Mouse (Mus musculus) embryonic facial prominence, embryonic 15.5 days (tissue): ENCODE measurements around the gene Ttc41. TPM values are rescaled to one million over a fixed set of nuclear protein-coding genes. Genes with fewer than 3 reads are reported as not detected.
A peak's percentile ranks its signal among the peaks of the same experiment; 100 is the strongest.

Experiments
- ATAC-seq: fragments of 200-750 bp; cut with Nextera tagmentation; 2 replicates; pipeline ENCODE4 v1.8.0; 2017; ENCODE audit warnings: low read depth, moderate TSS enrichment; ENCODE audit not compliant: insufficient number of reproducible peaks, low FRiP score, low TSS enrichment
- H3K27ac ChIP-seq: fragments of 300-500 bp; sonication (generic); replicated peaks from 2 replicates; pipeline ENCODE4 v1.5.1; 2015; ENCODE audit warnings: mild to moderate bottlenecking, inconsistent platforms
- H3K27me3 ChIP-seq: fragments of 300-500 bp; sonication (generic); 2 replicates; pipeline ENCODE4 v1.6.1; 2015; ENCODE audit warnings: inconsistent platforms
- H3K36me3 ChIP-seq: fragments of 300-500 bp; sonication (generic); 2 replicates; pipeline ENCODE4 v1.6.1; 2015; ENCODE audit warnings: mild to moderate bottlenecking, inconsistent platforms
- H3K4me1 ChIP-seq: fragments of 300-500 bp; sonication (generic); 2 replicates; pipeline ENCODE4 v1.6.1; 2015; ENCODE audit warnings: inconsistent platforms
- H3K4me2 ChIP-seq: fragments of 300-500 bp; sonication (generic); replicated peaks from 2 replicates; pipeline ENCODE4 v1.6.1; 2015; ENCODE audit warnings: mild to moderate bottlenecking, inconsistent platforms
- H3K4me3 ChIP-seq: fragments of 300-500 bp; sonication (generic); replicated peaks from 2 replicates; pipeline ENCODE4 v1.5.1; 2015; ENCODE audit warnings: mild to moderate bottlenecking, inconsistent platforms
- H3K9ac ChIP-seq: fragments of 300-500 bp; sonication (generic); 2 replicates; pipeline ENCODE4 v1.6.1; 2015; ENCODE audit warnings: inconsistent platforms
- H3K9me3 ChIP-seq: fragments of 300-500 bp; sonication (generic); replicated peaks from 2 replicates; pipeline ENCODE4 v1.6.1; 2016; ENCODE audit warnings: inconsistent platforms
- WGBS: fragments of 180-500 bp; shearing (Covaris S2); methylation state at CpG from one replicate; pipeline ENCODE4 v1.1.7; 2015; 5-methylcytosine and 5-hydroxymethylcytosine counted together
- polyA plus RNA-seq: library from polyadenylated mRNA; unstranded; fragments of >200 nt; fragmentation: Nextera tagmentation; extraction: Ambion mirVana; gene quantifications from 2 replicates; pipeline ENCODE4 v1.2.1, GENCODE M21; 2015

Gene Ttc41
- polyA plus RNA-seq, 1 experiment from 2014 or later: 1.3 TPM

- 69% methylated on average over 2 of the region's 2 CpGs for WGBS
- no peak overlapping the region for H3K9ac ChIP-seq
- no peak overlapping the region for H3K27ac ChIP-seq
- H3K4me1 ChIP-seq: peaks cover 18% of the 10 kb centered on the region; the same call in 1 of the 2 replicates
- H3K4me3 ChIP-seq: no peak overlapping the region
- ATAC-seq: no peak
- H3K36me3 ChIP-seq: no peaks in the 10 kb centered on the region
- no peaks in the 10 kb centered on the region for H3K9me3 ChIP-seq
- no peak overlapping the region for H3K4me2 ChIP-seq
- H3K27me3 ChIP-seq: no peaks in the 10 kb centered on the region
Observed at GRCm38 (mm10) chr10:86785396-86785795, 79.8 kb downstream of the Ttc41 start.

- Histone ChIP-seq H3K27ac (no peak overlapping the region), H3K4me1 (peaks cover 18% of the 10 kb centered on the region; the same call in 1 of the 2 replicates), H3K4me2 (no peak overlapping the region), H3K36me3 (no peaks in the 10 kb centered on the region), H3K27me3 (no peaks in the 10 kb centered on the region), H3K4me3 (no peak overlapping the region), H3K9me3 (no peaks in the 10 kb centered on the region), H3K9ac (no peak overlapping the region)
- ATAC-seq: no peak
- WGBS: 92% methylated on average over 5 of the region's 5 CpGs
Observed at GRCm38 (mm10) chr10:86786083-86786482, 80.5 kb downstream of the Ttc41 start.

- 29% methylated on average over 5 of the region's 5 CpGs for WGBS
- H3K27ac ChIP-seq: no peak overlapping the region
- H3K27me3 ChIP-seq: no peaks in the 10 kb centered on the region
- no peak overlapping the region for H3K4me3 ChIP-seq
- H3K4me2 ChIP-seq: no peak overlapping the region
- H3K9me3 ChIP-seq: no peaks in the 10 kb centered on the region
- H3K36me3 ChIP-seq: no peaks in the 10 kb centered on the region
- H3K4me1 ChIP-seq: 0 out of 2 replicates have a peak, but pooled peaks cover 7% of the 10 kb centered on the region
- H3K9ac ChIP-seq: no peak overlapping the region
- ATAC-seq: no peak
Observed at GRCm38 (mm10) chr10:86788193-86788592, 82.6 kb downstream of the Ttc41 start.

GRCm38 (mm10) chr10:86789146-86789672, 83.6 kb downstream of the Ttc41 start:
- H3K9me3 ChIP-seq: no peaks in the 10 kb centered on the region
- H3K4me1 ChIP-seq: peaks cover 7% of the 10 kb centered on the region; the same call in 1 of the 2 replicates
- no peak overlapping the region for H3K27ac ChIP-seq
- H3K36me3 ChIP-seq: no peaks in the 10 kb centered on the region
- no peak overlapping the region for H3K4me2 ChIP-seq
- H3K4me3 ChIP-seq: no peak overlapping the region
- no peak for ATAC-seq
- H3K27me3 ChIP-seq: no peaks in the 10 kb centered on the region
- 76% methylated on average over 7 of the region's 7 CpGs for WGBS
- H3K9ac ChIP-seq: no peak overlapping the region

- 60% methylated on average over 7 of the region's 7 CpGs for whole genome bisulfite sequencing
- Histone ChIP-seq H3K36me3 (no peaks in the 10 kb centered on the region), H3K27me3 (no peaks in the 10 kb centered on the region), H3K27ac (no peak overlapping the region), H3K9ac (no peak overlapping the region), H3K4me3 (no peak overlapping the region), H3K4me1 (peaks cover 7% of the 10 kb centered on the region; the same call in 1 of the 2 replicates), H3K9me3 (no peaks in the 10 kb centered on the region), H3K4me2 (no peak overlapping the region)
- ATAC-seq: no peak
Observed at GRCm38 (mm10) chr10:86791507-86792184, 86.0 kb downstream of the Ttc41 start.

GRCm38 (mm10) chr10:86793509-86793951, 87.9 kb downstream of the Ttc41 start:
- no peaks in the 10 kb centered on the region for H3K36me3 ChIP-seq
- no peaks in the 10 kb centered on the region for H3K27me3 ChIP-seq
- H3K4me1 ChIP-seq: no peaks in the 10 kb centered on the region; the same call in 1 of the 2 replicates
- no peaks in the 10 kb centered on the region for H3K9me3 ChIP-seq
- H3K27ac ChIP-seq: no peak overlapping the region
- no peak overlapping the region for H3K4me3 ChIP-seq
- 74% methylated on average over 2 of the region's 2 CpGs for WGBS
- no peak overlapping the region for H3K9ac ChIP-seq
- H3K4me2 ChIP-seq: no peak overlapping the region
- ATAC-seq: no peak

- no peak overlapping the region for H3K4me3 ChIP-seq
- WGBS: 87% methylated on average over 4 of the region's 4 CpGs
- ATAC-seq: no peak
Observed at GRCm38 (mm10) chr10:86794196-86794595, 88.6 kb downstream of the Ttc41 start.

GRCm38 (mm10) chr10:86794794-86795535, 89.4 kb downstream of the Ttc41 start:
- Histone ChIP-seq H3K36me3 (no peaks in the 10 kb centered on the region), H3K27me3 (no peaks in the 10 kb centered on the region), H3K4me3 (no peak overlapping the region), H3K4me1 (no peaks in the 10 kb centered on the region; the same call in 1 of the 2 replicates), H3K27ac (no peak overlapping the region), H3K9ac (no peak overlapping the region), H3K9me3 (no peaks in the 10 kb centered on the region), H3K4me2 (no peak overlapping the region)
- 88% methylated on average over 9 of the region's 9 CpGs for WGBS
- ATAC-seq: no peak

More at GRCm38 (mm10) chr10:86794196-86794595, 88.6 kb downstream of the Ttc41 start:
- H3K4me1 ChIP-seq: no peaks in the 10 kb centered on the region; the same call in 1 of the 2 replicates
- H3K27me3 ChIP-seq: no peaks in the 10 kb centered on the region
- no peaks in the 10 kb centered on the region for H3K9me3 ChIP-seq
- no peak overlapping the region for H3K4me2 ChIP-seq
- H3K9ac ChIP-seq: no peak overlapping the region
- no peaks in the 10 kb centered on the region for H3K36me3 ChIP-seq
- H3K27ac ChIP-seq: no peak overlapping the region

- no peak overlapping the region for H3K27ac ChIP-seq
- no peak overlapping the region for H3K4me2 ChIP-seq
- no peak overlapping the region for H3K9ac ChIP-seq
- H3K9me3 ChIP-seq: no peaks in the 10 kb centered on the region
- H3K27me3 ChIP-seq: no peaks in the 10 kb centered on the region
- ATAC-seq: peak; percentile 43; the same call in 1 of the 2 replicates
- H3K4me3 ChIP-seq: no peak overlapping the region
- no peaks in the 10 kb centered on the region for H3K36me3 ChIP-seq
- no peaks in the 10 kb centered on the region; the same call in 1 of the 2 replicates for H3K4me1 ChIP-seq
- WGBS: 93% methylated on average over 5 of the region's 5 CpGs
Observed at GRCm38 (mm10) chr10:86796073-86796741, 90.6 kb downstream of the Ttc41 start.

GRCm38 (mm10) chr10:86807362-86807761, 101.8 kb downstream of the Ttc41 start:
- no peak for ATAC-seq
- no peaks in the 10 kb centered on the region for H3K36me3 ChIP-seq
- WGBS: 96% methylated on average over 1 of the region's 1 CpGs
- no peak overlapping the region for H3K4me3 ChIP-seq
- H3K27me3 ChIP-seq: no peaks in the 10 kb centered on the region
- H3K27ac ChIP-seq: no peak overlapping the region
- H3K9ac ChIP-seq: no peak overlapping the region
- H3K4me1 ChIP-seq: no peaks in the 10 kb centered on the region; the same call in 1 of the 2 replicates
- H3K9me3 ChIP-seq: no peaks in the 10 kb centered on the region
- H3K4me2 ChIP-seq: no peak overlapping the region
